Mouse (Mus musculus) midbrain, embryonic 11.5 days (tissue): ENCODE results near the gene Osbpl10. TPM values are rescaled to one million over a fixed set of nuclear protein-coding genes. Genes with fewer than 3 reads are reported as not detected.

ENCODE experiments used
- ATAC-seq: fragments of 200-750 bp; cut with Nextera tagmentation; 2 replicates; pipeline ENCODE4 v1.8.0; 2017; ENCODE audit warnings: moderate TSS enrichment, moderate library complexity; ENCODE audit not compliant: low FRiP score
- DNase-seq: peaks from one replicate; pipeline ENCODE4 v3.0.0; 2015; ENCODE audit warnings: low spot score; ENCODE audit errors: missing footprints
- H3K27ac ChIP-seq: fragments of 300-500 bp; sonication (generic); 2 replicates; pipeline ENCODE4 v1.5.1; 2014; ENCODE audit warnings: low read depth, low read length
- H3K27me3 ChIP-seq: fragments of 300-500 bp; sonication (generic); 2 replicates; pipeline ENCODE4 v1.6.1; 2014; ENCODE audit warnings: mild to moderate bottlenecking, low read length, moderate library complexity, mixed read lengths; ENCODE audit not compliant: control insufficient read depth, insufficient read depth
- H3K36me3 ChIP-seq: fragments of 300-500 bp; sonication (generic); 2 replicates; pipeline ENCODE4 v1.6.1; 2014; ENCODE audit warnings: mild to moderate bottlenecking, low read length, moderate library complexity, mixed read lengths; ENCODE audit not compliant: control insufficient read depth, insufficient read depth
- H3K4me1 ChIP-seq: fragments of 300-500 bp; sonication (generic); 2 replicates; pipeline ENCODE4 v1.6.1; 2014; ENCODE audit warnings: low read length; ENCODE audit not compliant: control insufficient read depth, insufficient read depth
- H3K4me2 ChIP-seq: fragments of 300-500 bp; sonication (generic); 2 replicates; pipeline ENCODE4 v1.6.1; 2014; ENCODE audit warnings: mild to moderate bottlenecking, moderate library complexity
- H3K4me3 ChIP-seq: fragments of 300-500 bp; sonication (generic); 2 replicates; pipeline ENCODE4 v1.5.1; 2014; ENCODE audit warnings: low read depth, low read length
- H3K9ac ChIP-seq: fragments of 300-500 bp; sonication (generic); 2 replicates; pipeline ENCODE4 v1.6.1; 2014; ENCODE audit warnings: low read length
- H3K9me3 ChIP-seq: fragments of 300-500 bp; sonication (generic); 2 replicates; pipeline ENCODE4 v1.6.1; 2016; ENCODE audit warnings: low read length; ENCODE audit not compliant: control insufficient read depth
- WGBS: fragments of 180-500 bp; shearing (Covaris S2); extraction: QIAGEN DNeasy Blood & Tissue Kit; methylation state at CpG from one replicate; pipeline ENCODE4 v1.1.7; 2014; 5-methylcytosine and 5-hydroxymethylcytosine counted together
- polyA plus RNA-seq: library from polyadenylated mRNA; unstranded; fragments of >200 nt; fragmentation: Nextera tagmentation; extraction: Ambion mirVana; gene quantifications from 2 replicates; pipeline ENCODE4 v1.2.1, GENCODE M21; 2014

Osbpl10 gene
- polyA plus RNA-seq, 1 experiment from 2014 or later: 1.1 TPM

GRCm38 (mm10) chr9:115164351-115164750 is 186.0 kb downstream of the Osbpl10 start:
- DNase-seq: peak; percentile 73
- no peak overlapping the region for H3K4me3 ChIP-seq
- H3K4me1 ChIP-seq: no peaks in the 10 kb centered on the region
- no peak for ATAC-seq
- H3K4me2 ChIP-seq: no peak overlapping the region
- no peak overlapping the region for H3K9ac ChIP-seq
- H3K27me3 ChIP-seq: no peaks in the 10 kb centered on the region
- WGBS: 91% methylated on average over 7 of the region's 7 CpGs
- no peaks in the 10 kb centered on the region for H3K36me3 ChIP-seq
- H3K27ac ChIP-seq: no peak overlapping the region
- no peaks in the 10 kb centered on the region for H3K9me3 ChIP-seq

- H3K27ac ChIP-seq: no peak overlapping the region
- H3K4me2 ChIP-seq: no peak overlapping the region
- whole genome bisulfite sequencing: 82% methylated on average over 8 of the region's 8 CpGs
- no peaks in the 10 kb centered on the region for H3K36me3 ChIP-seq
- H3K4me1 ChIP-seq: no peaks in the 10 kb centered on the region
- ATAC-seq: no peak
- H3K27me3 ChIP-seq: no peaks in the 10 kb centered on the region
- no peak overlapping the region for H3K4me3 ChIP-seq
- no peak for DNase-seq
- H3K9ac ChIP-seq: no peak overlapping the region
- H3K9me3 ChIP-seq: no peaks in the 10 kb centered on the region
Measured at GRCm38 (mm10) chr9:115165996-115166395, 187.6 kb downstream of the Osbpl10 start.

- H3K36me3 ChIP-seq: no peaks in the 10 kb centered on the region
- H3K27ac ChIP-seq: no peak overlapping the region
- no peaks in the 10 kb centered on the region for H3K9me3 ChIP-seq
- no peaks in the 10 kb centered on the region for H3K27me3 ChIP-seq
- H3K9ac ChIP-seq: no peak overlapping the region
- no peaks in the 10 kb centered on the region for H3K4me1 ChIP-seq
- no peak overlapping the region for H3K4me3 ChIP-seq
- no peak overlapping the region for H3K4me2 ChIP-seq
- ATAC-seq: no peak
- no peak for DNase-seq
- 88% methylated on average over 13 of the region's 13 CpGs for WGBS
Measured at GRCm38 (mm10) chr9:115169591-115169990, 191.2 kb downstream of the Osbpl10 start.

GRCm38 (mm10) chr9:115172096-115172495 is 193.7 kb downstream of the Osbpl10 start:
- Histone ChIP-seq H3K4me3 (no peak overlapping the region), H3K9ac (no peak overlapping the region), H3K36me3 (no peaks in the 10 kb centered on the region), H3K27me3 (no peaks in the 10 kb centered on the region), H3K9me3 (no peaks in the 10 kb centered on the region), H3K4me1 (no peaks in the 10 kb centered on the region), H3K27ac (no peak overlapping the region), H3K4me2 (no peak overlapping the region)
- DNase-seq: no peak
- no peak for ATAC-seq
- 93% methylated on average over 6 of the region's 6 CpGs for WGBS

- H3K27me3 ChIP-seq: no peaks in the 10 kb centered on the region
- 86% methylated on average over 5 of the region's 5 CpGs for WGBS
- DNase-seq: peak; percentile 64
- no peaks in the 10 kb centered on the region for H3K9me3 ChIP-seq
- no peaks in the 10 kb centered on the region for H3K4me1 ChIP-seq
- H3K27ac ChIP-seq: no peak overlapping the region
- no peak overlapping the region for H3K4me3 ChIP-seq
- no peak for ATAC-seq
- no peaks in the 10 kb centered on the region for H3K36me3 ChIP-seq
- no peak overlapping the region for H3K4me2 ChIP-seq
- no peak overlapping the region for H3K9ac ChIP-seq
Measured at GRCm38 (mm10) chr9:115179154-115179553, 200.8 kb downstream of the Osbpl10 start.

GRCm38 (mm10) chr9:115179935-115180334 is 201.6 kb downstream of the Osbpl10 start:
- H3K4me3 ChIP-seq: no peak overlapping the region
- no peaks in the 10 kb centered on the region for H3K9me3 ChIP-seq
- no peak overlapping the region for H3K27ac ChIP-seq
- 0 out of 2 replicates have a peak, but pooled peaks have one; percentile 5 for ATAC-seq
- no peaks in the 10 kb centered on the region for H3K27me3 ChIP-seq
- H3K4me1 ChIP-seq: no peaks in the 10 kb centered on the region
- peak; percentile 80 for DNase-seq
- H3K4me2 ChIP-seq: no peak overlapping the region
- no peak overlapping the region for H3K9ac ChIP-seq
- WGBS: 71% methylated on average over 8 of the region's 8 CpGs
- H3K36me3 ChIP-seq: no peaks in the 10 kb centered on the region

GRCm38 (mm10) chr9:115186402-115186801 is 208.0 kb downstream of the Osbpl10 start:
- no peak overlapping the region for H3K9ac ChIP-seq
- DNase-seq (peak; percentile 59), ATAC-seq (no peak)
- no peak overlapping the region for H3K27ac ChIP-seq
- no peak overlapping the region for H3K4me3 ChIP-seq
- H3K27me3 ChIP-seq: no peaks in the 10 kb centered on the region
- WGBS: 89% methylated on average over 11 of the region's 11 CpGs
- no peaks in the 10 kb centered on the region for H3K4me1 ChIP-seq
- no peaks in the 10 kb centered on the region for H3K9me3 ChIP-seq
- H3K4me2 ChIP-seq: no peak overlapping the region
- no peaks in the 10 kb centered on the region for H3K36me3 ChIP-seq

GRCm38 (mm10) chr9:115190376-115190942 is 212.1 kb downstream of the Osbpl10 start:
- Histone ChIP-seq H3K9ac (no peak overlapping the region), H3K9me3 (no peaks in the 10 kb centered on the region), H3K27me3 (no peaks in the 10 kb centered on the region), H3K4me3 (no peak overlapping the region), H3K4me1 (no peaks in the 10 kb centered on the region), H3K27ac (no peak overlapping the region), H3K36me3 (no peaks in the 10 kb centered on the region), H3K4me2 (no peak overlapping the region)
- WGBS: 81% methylated on average over 9 of the region's 9 CpGs
- no peak for ATAC-seq
- DNase-seq: peak; percentile 60

GRCm38 (mm10) chr9:115192890-115193289 is 214.5 kb downstream of the Osbpl10 start:
- ATAC-seq: no peak
- Histone ChIP-seq H3K9me3 (no peaks in the 10 kb centered on the region), H3K27me3 (no peaks in the 10 kb centered on the region), H3K4me3 (no peak overlapping the region), H3K36me3 (no peaks in the 10 kb centered on the region), H3K9ac (no peak overlapping the region), H3K27ac (no peak overlapping the region), H3K4me1 (no peaks in the 10 kb centered on the region), H3K4me2 (no peak overlapping the region)
- 78% methylated on average over 3 of the region's 3 CpGs for WGBS
- DNase-seq: peak; percentile 76
